Mouse (Mus musculus): Measurements from ENCODE around the gene Slc29a1.

DNA sequence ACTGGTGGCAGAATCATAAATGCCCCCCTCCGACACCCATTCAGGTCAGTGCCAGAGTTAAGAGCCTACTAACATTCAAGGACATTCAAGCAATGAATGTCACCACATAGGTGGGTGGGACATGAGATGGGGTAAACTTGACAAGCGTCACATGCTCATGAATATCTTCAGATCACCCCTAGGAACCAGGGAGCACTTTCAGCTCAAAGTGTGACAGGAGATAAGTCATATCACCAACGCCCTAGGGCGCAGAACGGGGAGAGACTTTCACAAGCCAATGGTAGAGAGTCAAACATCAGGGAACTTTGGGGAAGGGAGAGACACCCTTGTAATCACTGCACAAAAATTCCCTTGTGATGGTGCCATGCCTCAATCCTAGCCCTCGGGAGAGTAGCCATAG, 17.2 kb downstream of the Slc29a1 start:
- TF ChIP-seq POLR2A (IDR thresholded peaks at IDR 0.05; ENCODE audit: borderline replicate concordance, extremely low read depth, insufficient read depth, insufficient read length, poor library complexity, severe bottlenecking): no peak
- TF ChIP-seq CTCF (IDR thresholded peaks at IDR 0.05; ENCODE audit: borderline replicate concordance, extremely low read depth, insufficient read depth, insufficient read length): no peak
